In the genomic region with DNA sequence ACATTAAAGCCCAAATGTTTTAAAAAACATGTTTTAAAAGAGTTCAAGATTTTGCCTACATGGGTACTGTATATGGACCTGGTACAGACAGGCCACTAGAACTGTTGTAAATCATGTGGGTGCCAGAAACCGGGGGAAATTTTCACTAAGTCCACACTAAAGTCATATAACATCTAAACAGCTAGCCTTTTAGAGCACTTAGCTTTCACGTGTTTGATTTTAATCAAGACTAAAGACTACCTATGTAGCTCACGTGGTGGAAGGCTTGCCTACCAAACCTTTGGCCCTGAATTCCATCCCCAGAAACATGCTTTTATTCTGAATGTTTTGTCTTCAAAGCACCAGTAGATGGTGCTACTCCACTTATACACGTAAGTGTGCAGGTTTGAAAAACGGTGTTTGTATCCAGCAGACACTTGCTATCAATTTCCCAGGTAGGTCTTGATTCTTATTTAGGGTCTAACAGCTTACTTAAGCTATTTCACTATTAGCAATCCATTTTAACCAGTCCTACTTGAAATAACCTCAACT, we compare ENCODE assay signal across 8 mouse cellular contexts. TPM values are rescaled to one million over a fixed set of nuclear protein-coding genes. Genes with fewer than 3 reads are reported as not detected.
DNase-seq lines count a peak whose midpoint lies in the region; ATAC-seq and TF ChIP-seq lines count a peak whose summit lies in the region.

No protein-coding gene starts in this region.

- no peaks in the 10 kb centered on the region for H3K9me3 ChIP-seq in lung, embryonic 14.5 days (ENCODE audit: low read depth, low read length)
- H3K9me3 ChIP-seq in heart, postnatal 0 days (replicated peaks; ENCODE audit: control insufficient read depth, low read length), result no peaks in the 10 kb centered on the region
- no peaks in the 10 kb centered on the region for H3K9me3 ChIP-seq in liver, postnatal 0 days (ENCODE audit: low read length)

- peak; percentile 78 for DNase-seq in lung, embryonic 14.5 days
- DNase-seq in lung, adult 18-20 months, result no peak
- peak; percentile 78 for DNase-seq in brain, adult 2 months (ENCODE audit: low read depth, low spot score)
- DNase-seq in heart, postnatal 0 days (ENCODE audit: low spot score), result peak; percentile 64
- no peak for DNase-seq in liver, postnatal 0 days
- DNase-seq in urinary bladder, adult 2 months (ENCODE audit: low spot score), result no peak
- no peak for DNase-seq in left cerebral cortex, adult 8-10 months (ENCODE audit: low spot score in 2 of 2)

- 0 out of 2 replicates have a peak, but pooled peaks have one; percentile 12 for TF ChIP-seq EP300 in heart, postnatal 0 days (IDR thresholded peaks at IDR 0.05; ENCODE audit: low read depth)
- no peak for TF ChIP-seq EP300 in liver, postnatal 0 days (IDR thresholded peaks at IDR 0.05; ENCODE audit: low read depth)

- H3K4me1 ChIP-seq in lung, embryonic 14.5 days (ENCODE audit: insufficient read depth), result no peaks in the 10 kb centered on the region
- no peaks in the 10 kb centered on the region for H3K4me1 ChIP-seq in heart, postnatal 0 days (ENCODE audit: control insufficient read depth, insufficient read depth)
- H3K4me1 ChIP-seq in liver, postnatal 0 days (ENCODE audit: insufficient read depth), result peaks cover 2% of the 10 kb centered on the region

- H3K36me3 ChIP-seq in lung, embryonic 14.5 days (ENCODE audit: insufficient read depth), result peaks cover 78% of the 10 kb centered on the region
- peaks cover 62% of the 10 kb centered on the region for H3K36me3 ChIP-seq in heart, postnatal 0 days (replicated peaks; ENCODE audit: control insufficient read depth, insufficient read depth, low read length)
- H3K36me3 ChIP-seq in liver, postnatal 0 days (replicated peaks; ENCODE audit: insufficient read depth, low read length), result peaks cover 53% of the 10 kb centered on the region

- no peak for ATAC-seq in lung, embryonic 14.5 days (ENCODE audit: insufficient read depth)
- ATAC-seq in heart, postnatal 0 days (ENCODE audit: insufficient read depth, low read depth), result no peak
- ATAC-seq in liver, postnatal 0 days, result no peak
- no peak for ATAC-seq in cerebellum, adult (ENCODE audit: insufficient number of reproducible peaks, low FRiP score, low TSS enrichment)

- H3K9ac ChIP-seq in lung, embryonic 14.5 days, result no peak overlapping the region
- no peak overlapping the region for H3K9ac ChIP-seq in heart, postnatal 0 days (replicated peaks; ENCODE audit: low read depth, low read length)
- no peak overlapping the region for H3K9ac ChIP-seq in liver, postnatal 0 days (replicated peaks)

- TF ChIP-seq CTCF in lung, embryonic 14.5 days (IDR thresholded peaks at IDR 0.05; ENCODE audit: low read depth), result peak; percentile 58
- peak; percentile 66 for TF ChIP-seq CTCF in heart, postnatal 0 days (IDR thresholded peaks at IDR 0.05; ENCODE audit: low read depth)
- peak; percentile 72 for TF ChIP-seq CTCF in liver, postnatal 0 days (IDR thresholded peaks at IDR 0.05; ENCODE audit: low read depth)

- 6% methylated on average over 5 of the region's 5 CpGs for WGBS in lung, embryonic 14.5 days
- WGBS in heart, postnatal 0 days, result 5% methylated on average over 5 of the region's 5 CpGs
- 10% methylated on average over 5 of the region's 5 CpGs for WGBS in liver, postnatal 0 days (ENCODE audit: insufficient replicate concordance)

- no peak overlapping the region for H3K4me2 ChIP-seq in lung, embryonic 14.5 days
- H3K4me2 ChIP-seq in heart, postnatal 0 days (ENCODE audit: low read depth, low read length), result no peak overlapping the region
- H3K4me2 ChIP-seq in liver, postnatal 0 days (ENCODE audit: low read depth, low read length), result no peak overlapping the region

- H3K27me3 ChIP-seq in lung, embryonic 14.5 days (ENCODE audit: insufficient read depth, low read length), result no peaks in the 10 kb centered on the region
- no peaks in the 10 kb centered on the region for H3K27me3 ChIP-seq in heart, postnatal 0 days (ENCODE audit: control insufficient read depth, insufficient read depth, low read length)
- H3K27me3 ChIP-seq in liver, postnatal 0 days (ENCODE audit: insufficient read depth, low read length), result no peaks in the 10 kb centered on the region

- H3K4me3 ChIP-seq in lung, embryonic 14.5 days (ENCODE audit: low read depth, low read length), result no peak overlapping the region
- no peak overlapping the region for H3K4me3 ChIP-seq in heart, postnatal 0 days (ENCODE audit: low read depth, low read length)
- no peak overlapping the region for H3K4me3 ChIP-seq in liver, postnatal 0 days (ENCODE audit: low read depth, low read length)

- no peak overlapping the region for H3K27ac ChIP-seq in lung, embryonic 14.5 days (ENCODE audit: low read depth)
- no peak overlapping the region for H3K27ac ChIP-seq in heart, postnatal 0 days (ENCODE audit: low read depth)
- H3K27ac ChIP-seq in liver, postnatal 0 days (ENCODE audit: low read depth), result peak overlapping the region; percentile 2; the same call in 1 of the 2 replicates

RNA-seq across cellular contexts. Expression of a gene that starts 11.9 kb away (rescaled TPM):
- polyA plus RNA-seq in lung, embryonic 14.5 days (2014; fragmentation: Nextera tagmentation; extraction: Ambion mirVana), result 5,431 and 5,487 TPM in 2 replicates
- 7,011 and 7,051 TPM in 2 replicates for total RNA-seq in heart, postnatal 0 days (2014; rRNA removed; ENCODE audit: low replicate concordance)
- polyA plus RNA-seq in heart, postnatal 0 days (2015; fragmentation: Nextera tagmentation; extraction: Ambion mirVana), result 2,146 and 2,221 TPM in 2 replicates
- 1,946 and 1,972 TPM in 2 replicates for polyA plus RNA-seq in liver, postnatal 0 days (2015; fragmentation: Nextera tagmentation; extraction: Ambion mirVana)
- 7,337 and 9,833 TPM in 2 replicates for polyA plus RNA-seq in urinary bladder, adult 2 months (2012; rRNA removed)
- total RNA-seq in left cerebral cortex, adult 8-10 months (2022), result 1,000 to 10,000 TPM; 2,343 to 2,844 (median 2,594) TPM

RNA-seq across cellular contexts. Expression of a gene that starts 28.5 kb away (rescaled TPM):
- 0.38 and 1.0 TPM in 2 replicates for polyA plus RNA-seq in lung, embryonic 14.5 days (2014; fragmentation: Nextera tagmentation; extraction: Ambion mirVana)
- not detected in 2 replicates for total RNA-seq in heart, postnatal 0 days (2014; rRNA removed; ENCODE audit: low replicate concordance)
- 0.63 and 0.74 TPM in 2 replicates for polyA plus RNA-seq in heart, postnatal 0 days (2015; fragmentation: Nextera tagmentation; extraction: Ambion mirVana)
- 0.70 and 0.75 TPM in 2 replicates for polyA plus RNA-seq in liver, postnatal 0 days (2015; fragmentation: Nextera tagmentation; extraction: Ambion mirVana)
- 0.15 TPM in 1 of 2 replicates, not detected in the other for polyA plus RNA-seq in urinary bladder, adult 2 months (2012; rRNA removed)
- total RNA-seq in left cerebral cortex, adult 8-10 months (2022), result under 1 TPM; 0.40 to 0.54 (median 0.47) TPM

RNA-seq across cellular contexts. Expression of a gene that starts 29.1 kb away (rescaled TPM):
- 25.0 and 26.8 TPM in 2 replicates for polyA plus RNA-seq in lung, embryonic 14.5 days (2014; fragmentation: Nextera tagmentation; extraction: Ambion mirVana)
- 22.4 and 27.3 TPM in 2 replicates for total RNA-seq in heart, postnatal 0 days (2014; rRNA removed; ENCODE audit: low replicate concordance)
- 21.8 and 23.3 TPM in 2 replicates for polyA plus RNA-seq in heart, postnatal 0 days (2015; fragmentation: Nextera tagmentation; extraction: Ambion mirVana)
- 10.9 and 11.5 TPM in 2 replicates for polyA plus RNA-seq in liver, postnatal 0 days (2015; fragmentation: Nextera tagmentation; extraction: Ambion mirVana)
- 17.4 and 18.6 TPM in 2 replicates for polyA plus RNA-seq in urinary bladder, adult 2 months (2012; rRNA removed)
- total RNA-seq in left cerebral cortex, adult 8-10 months (2022), result 10 to 100 TPM; 22.9 to 29.3 (median 26.9) TPM

RNA-seq across cellular contexts. Expression of a gene that starts 34.0 kb away (rescaled TPM):
- polyA plus RNA-seq in lung, embryonic 14.5 days (2014; fragmentation: Nextera tagmentation; extraction: Ambion mirVana), result 3.1 and 3.4 TPM in 2 replicates
- total RNA-seq in heart, postnatal 0 days (2014; rRNA removed; ENCODE audit: low replicate concordance), result 1.0 and 1.5 TPM in 2 replicates
- polyA plus RNA-seq in heart, postnatal 0 days (2015; fragmentation: Nextera tagmentation; extraction: Ambion mirVana), result 0.82 and 0.83 TPM in 2 replicates
- polyA plus RNA-seq in liver, postnatal 0 days (2015; fragmentation: Nextera tagmentation; extraction: Ambion mirVana), result 0.85 and 0.92 TPM in 2 replicates
- polyA plus RNA-seq in urinary bladder, adult 2 months (2012; rRNA removed), result 1.1 and 1.7 TPM in 2 replicates
- 1 to 10 TPM in 1 of 4 experiments, under 1 TPM in 3; 0.52 to 1.1 (median 0.65) TPM for total RNA-seq in left cerebral cortex, adult 8-10 months (2022)

Comparison
In these comparisons a context has a peak if more than half of its experiments do, and no peak if none do; other contexts are left out.
1. DNase-seq: peak in lung, embryonic 14.5 days (single experiment), brain, adult 2 months (single experiment) and heart, postnatal 0 days (single experiment); none in lung, adult 18-20 months (0 of 2), liver, postnatal 0 days (single experiment), urinary bladder, adult 2 months (single experiment) and left cerebral cortex, adult 8-10 months (0 of 2).
2. Peak in every context shown above with its lines, with median percentiles within 50 percentile points of each other: CTCF ChIP-seq.